Mouse (Mus musculus): Measurements from ENCODE around the gene Asic2. TPM values are rescaled to one million over a fixed set of nuclear protein-coding genes. Genes with fewer than 3 reads are reported as not detected.

Gene Asic2
- total and polyA plus RNA-seq, 2 experiments from 2014 or later, result 19.2 to 57.3 TPM

DNA sequence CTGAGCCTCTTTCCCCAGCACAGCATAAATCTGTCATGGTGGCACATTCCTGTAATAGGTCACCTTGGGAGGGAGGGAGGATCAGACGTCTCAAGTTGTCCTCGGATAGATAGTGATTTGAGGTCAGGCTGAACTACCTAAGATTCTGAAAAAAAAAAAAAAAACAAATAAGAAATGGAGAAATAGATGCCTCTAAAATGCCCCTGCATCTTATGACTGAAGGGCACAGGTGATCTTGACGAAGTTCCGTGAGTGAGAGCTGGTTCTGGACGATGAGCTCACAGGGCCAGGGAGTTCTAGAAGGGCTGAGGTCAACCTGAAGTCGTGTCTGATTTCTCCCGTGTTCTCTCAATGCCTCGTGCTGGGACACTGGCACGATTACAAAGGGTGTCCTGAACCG lies 1110.2 kb downstream of the Asic2 start, which contains the start of gene Spaca3:
Gene Spaca3 (plus strand): TSS at position 301 of the 400 bp plus-strand sequence.
- Histone ChIP-seq H3K27me3 (ENCODE audit: insufficient read depth, low read length) (no peaks in the 10 kb centered on the region), H3K36me3 (ENCODE audit: insufficient read depth, low read length) (no peaks in the 10 kb centered on the region), H3K4me2 (ENCODE audit: low read depth, low read length) (no peak within 1 kb of the TSS), H3K4me3 (ENCODE audit: low read length) (no peak within 1 kb of the TSS), H3K4me1 (ENCODE audit: insufficient read depth, low read length) (no peaks in the 10 kb centered on the region), H3K9ac (replicated peaks; ENCODE audit: low read length) (no peak within 1 kb of the TSS), H3K9me3 (ENCODE audit: low read length) (no peaks in the 10 kb centered on the region), H3K27ac (no peak within 1 kb of the TSS)
- DNase-seq (ENCODE audit: low spot score), result no peak
- no peak for TF ChIP-seq CTCF (IDR thresholded peaks at IDR 0.05; ENCODE audit: low read depth)
- 68% methylated on average over 10 of the region's 10 CpGs for WGBS
- ATAC-seq, result no peak

DNA sequence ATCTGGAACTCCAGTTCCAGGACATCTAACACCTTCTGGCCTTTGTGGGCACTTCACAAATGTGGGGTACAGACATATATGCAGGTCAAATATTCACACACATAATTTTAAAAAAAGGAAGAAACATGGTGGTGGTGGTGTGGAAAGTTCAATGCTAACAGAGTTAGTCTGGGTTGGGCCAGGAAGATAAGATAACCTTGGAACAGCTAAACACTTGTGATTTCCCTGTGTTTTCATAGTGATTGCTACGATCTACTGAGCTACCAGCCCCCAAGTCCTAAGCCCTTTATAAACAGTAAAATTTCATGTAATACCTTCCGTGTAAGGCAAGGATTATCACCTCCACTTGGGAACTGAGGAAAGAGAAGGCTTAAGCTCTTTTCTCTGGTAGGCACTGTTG lies 1111.4 kb downstream of the Asic2 start:
- 86% methylated on average over 2 of the region's 2 CpGs for WGBS
- no peaks in the 10 kb centered on the region for H3K9me3 ChIP-seq (ENCODE audit: low read length)
- no peak overlapping the region for H3K9ac ChIP-seq (replicated peaks; ENCODE audit: low read length)
- DNase-seq (ENCODE audit: low spot score), result no peak
- H3K4me3 ChIP-seq (ENCODE audit: low read length), result no peak overlapping the region
- H3K4me2 ChIP-seq (ENCODE audit: low read depth, low read length), result no peak overlapping the region
- H3K36me3 ChIP-seq (ENCODE audit: insufficient read depth, low read length), result no peaks in the 10 kb centered on the region
- ATAC-seq, result no peak
- H3K27me3 ChIP-seq (ENCODE audit: insufficient read depth, low read length), result no peaks in the 10 kb centered on the region
- no peak overlapping the region for H3K27ac ChIP-seq
- no peaks in the 10 kb centered on the region for H3K4me1 ChIP-seq (ENCODE audit: insufficient read depth, low read length)
- no peak for TF ChIP-seq CTCF (IDR thresholded peaks at IDR 0.05; ENCODE audit: low read depth)

DNA sequence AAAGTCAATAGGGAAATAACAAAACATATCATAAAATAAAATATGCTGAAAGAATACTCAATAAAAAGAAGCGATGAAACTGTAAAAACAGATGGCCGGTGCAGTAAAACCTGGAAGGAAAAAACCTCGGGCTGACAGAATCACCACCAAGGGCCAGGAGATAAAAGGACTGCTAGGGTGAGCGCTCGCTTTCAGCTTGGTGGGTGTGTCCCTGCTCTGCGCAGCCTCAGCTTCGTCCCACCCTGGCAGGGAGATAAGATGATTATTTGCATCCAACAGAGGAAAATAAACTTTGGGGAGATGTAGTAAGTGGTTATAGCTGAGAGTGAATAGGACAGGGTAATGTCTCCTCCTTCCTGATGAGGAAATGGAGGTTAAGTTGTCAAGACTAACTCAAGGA lies 1113.3 kb downstream of the Asic2 start:
- no peaks in the 10 kb centered on the region for H3K4me1 ChIP-seq (ENCODE audit: insufficient read depth, low read length)
- 70% methylated on average over 7 of the region's 7 CpGs for WGBS
- no peak overlapping the region for H3K27ac ChIP-seq
- no peaks in the 10 kb centered on the region for H3K27me3 ChIP-seq (ENCODE audit: insufficient read depth, low read length)
- H3K9ac ChIP-seq (replicated peaks; ENCODE audit: low read length), result no peak overlapping the region
- DNase-seq (ENCODE audit: low spot score) (no peak), ATAC-seq (no peak)
- H3K36me3 ChIP-seq (ENCODE audit: insufficient read depth, low read length), result no peaks in the 10 kb centered on the region
- H3K4me2 ChIP-seq (ENCODE audit: low read depth, low read length), result no peak overlapping the region
- H3K9me3 ChIP-seq (ENCODE audit: low read length), result no peaks in the 10 kb centered on the region
- H3K4me3 ChIP-seq (ENCODE audit: low read length), result no peak overlapping the region
- no peak for TF ChIP-seq CTCF (IDR thresholded peaks at IDR 0.05; ENCODE audit: low read depth)

- H3K4me3 ChIP-seq (ENCODE audit: low read length), result no peak overlapping the region
- H3K27ac ChIP-seq, result no peak overlapping the region
- no peaks in the 10 kb centered on the region for H3K27me3 ChIP-seq (ENCODE audit: insufficient read depth, low read length)
- no peaks in the 10 kb centered on the region for H3K36me3 ChIP-seq (ENCODE audit: insufficient read depth, low read length)
- DNase-seq (ENCODE audit: low spot score) (no peak), ATAC-seq (no peak)
- no peaks in the 10 kb centered on the region for H3K9me3 ChIP-seq (ENCODE audit: low read length)
- no peaks in the 10 kb centered on the region for H3K4me1 ChIP-seq (ENCODE audit: insufficient read depth, low read length)
- WGBS, result 90% methylated on average over 11 of the region's 11 CpGs
- no peak for TF ChIP-seq CTCF (IDR thresholded peaks at IDR 0.05; ENCODE audit: low read depth)
- H3K9ac ChIP-seq (replicated peaks; ENCODE audit: low read length), result no peak overlapping the region
- no peak overlapping the region for H3K4me2 ChIP-seq (ENCODE audit: low read depth, low read length)
Measured at GRCm38 (mm10) chr11:80854430-80854829, 1113.8 kb downstream of the Asic2 start.

- H3K4me1 ChIP-seq (ENCODE audit: insufficient read depth, low read length), result no peaks in the 10 kb centered on the region
- TF ChIP-seq CTCF (IDR thresholded peaks at IDR 0.05; ENCODE audit: low read depth), result no peak
- no peak overlapping the region for H3K27ac ChIP-seq
- no peak overlapping the region for H3K4me2 ChIP-seq (ENCODE audit: low read depth, low read length)
- no peaks in the 10 kb centered on the region for H3K36me3 ChIP-seq (ENCODE audit: insufficient read depth, low read length)
- H3K9ac ChIP-seq (replicated peaks; ENCODE audit: low read length), result no peak overlapping the region
- ATAC-seq, result 0 out of 2 replicates have a peak, but pooled peaks have one; percentile 10
- 34% methylated on average over 3 of the region's 3 CpGs for WGBS
- H3K27me3 ChIP-seq (ENCODE audit: insufficient read depth, low read length), result no peaks in the 10 kb centered on the region
- peak; percentile 68 for DNase-seq (ENCODE audit: low spot score)
- H3K9me3 ChIP-seq (ENCODE audit: low read length), result no peaks in the 10 kb centered on the region
- H3K4me3 ChIP-seq (ENCODE audit: low read length), result no peak overlapping the region
Measured at GRCm38 (mm10) chr11:80853014-80853413, 1115.2 kb downstream of the Asic2 start.

GRCm38 (mm10) chr11:80851859-80852258 lies 1116.4 kb downstream of the Asic2 start:
- ATAC-seq (no peak), DNase-seq (ENCODE audit: low spot score) (no peak)
- Histone ChIP-seq H3K4me1 (ENCODE audit: insufficient read depth, low read length) (no peaks in the 10 kb centered on the region), H3K4me2 (ENCODE audit: low read depth, low read length) (no peak overlapping the region), H3K27ac (no peak overlapping the region), H3K36me3 (ENCODE audit: insufficient read depth, low read length) (no peaks in the 10 kb centered on the region), H3K4me3 (ENCODE audit: low read length) (no peak overlapping the region), H3K27me3 (ENCODE audit: insufficient read depth, low read length) (no peaks in the 10 kb centered on the region), H3K9me3 (ENCODE audit: low read length) (no peaks in the 10 kb centered on the region), H3K9ac (replicated peaks; ENCODE audit: low read length) (no peak overlapping the region)
- TF ChIP-seq CTCF (IDR thresholded peaks at IDR 0.05; ENCODE audit: low read depth), result peak; percentile 39
- 50% methylated on average over 5 of the region's 5 CpGs for WGBS

GRCm38 (mm10) chr11:80848131-80848530 lies 1120.1 kb downstream of the Asic2 start:
- Histone ChIP-seq H3K4me1 (ENCODE audit: insufficient read depth, low read length) (no peaks in the 10 kb centered on the region), H3K36me3 (ENCODE audit: insufficient read depth, low read length) (no peaks in the 10 kb centered on the region), H3K9ac (replicated peaks; ENCODE audit: low read length) (no peak overlapping the region), H3K27me3 (ENCODE audit: insufficient read depth, low read length) (no peaks in the 10 kb centered on the region), H3K9me3 (ENCODE audit: low read length) (no peaks in the 10 kb centered on the region), H3K4me2 (ENCODE audit: low read depth, low read length) (no peak overlapping the region), H3K27ac (no peak overlapping the region), H3K4me3 (ENCODE audit: low read length) (no peak overlapping the region)
- no peak for TF ChIP-seq CTCF (IDR thresholded peaks at IDR 0.05; ENCODE audit: low read depth)
- WGBS, result 46% methylated on average over 5 of the region's 5 CpGs
- DNase-seq (ENCODE audit: low spot score) (no peak), ATAC-seq (no peak)

Measured in hindbrain, postnatal 0 days (tissue).